Mouse (Mus musculus) hindbrain, embryonic 13.5 days (tissue): ENCODE measurements around the gene Cdh20. TPM values are rescaled to one million over a fixed set of nuclear protein-coding genes. Genes with fewer than 3 reads are reported as not detected.

Experiments used
- ATAC-seq: fragments of 200-750 bp; cut with Nextera tagmentation; 2 replicates; pipeline ENCODE4 v1.8.0; 2017; ENCODE audit warnings: moderate TSS enrichment; ENCODE audit not compliant: low FRiP score
- H3K27ac ChIP-seq: fragments of 300-500 bp; sonication (generic); 2 replicates; pipeline ENCODE4 v1.5.1; 2015; ENCODE audit warnings: inconsistent platforms, mild to moderate bottlenecking, moderate library complexity
- H3K27me3 ChIP-seq: fragments of 300-500 bp; sonication (generic); 2 replicates; pipeline ENCODE4 v1.6.1; 2015; ENCODE audit warnings: mild to moderate bottlenecking, inconsistent platforms
- H3K36me3 ChIP-seq: fragments of 300-500 bp; sonication (generic); 2 replicates; pipeline ENCODE4 v1.6.1; 2015; ENCODE audit warnings: mild to moderate bottlenecking, inconsistent platforms
- H3K4me1 ChIP-seq: fragments of 300-500 bp; sonication (generic); replicated peaks from 2 replicates; pipeline ENCODE4 v1.6.1; 2015; ENCODE audit warnings: inconsistent platforms
- H3K4me2 ChIP-seq: fragments of 300-500 bp; sonication (generic); 2 replicates; pipeline ENCODE4 v1.6.1; 2015; ENCODE audit warnings: inconsistent platforms, mild to moderate bottlenecking, moderate library complexity
- H3K4me3 ChIP-seq: fragments of 300-500 bp; sonication (generic); 2 replicates; pipeline ENCODE4 v1.5.1; 2015; ENCODE audit warnings: mild to moderate bottlenecking, inconsistent platforms
- H3K9ac ChIP-seq: fragments of 300-500 bp; sonication (generic); 2 replicates; pipeline ENCODE4 v1.6.1; 2015; ENCODE audit warnings: mild to moderate bottlenecking, inconsistent platforms
- H3K9me3 ChIP-seq: fragments of 300-500 bp; sonication (generic); 2 replicates; pipeline ENCODE4 v1.6.1; 2016; ENCODE audit warnings: inconsistent platforms
- WGBS: fragments of 180-500 bp; shearing (Covaris S2); methylation state at CpG from one replicate; pipeline ENCODE4 v1.1.7; 2015; 5-methylcytosine and 5-hydroxymethylcytosine counted together
- polyA plus RNA-seq: library from polyadenylated mRNA; unstranded; fragments of >200 nt; fragmentation: Nextera tagmentation; extraction: Ambion mirVana; gene quantifications from 2 replicates; pipeline ENCODE4 v1.2.1, GENCODE M21; 2015

The Cdh20 gene
- polyA plus RNA-seq = 1.7 and 2.1 TPM in 2 replicates

- Histone ChIP-seq H3K9me3 (no peaks in the 10 kb centered on the region), H3K4me3 (peak within 1 kb of the TSS; percentile 65), H3K27ac (no peak within 1 kb of the TSS), H3K4me2 (peak within 1 kb of the TSS; percentile 99), H3K9ac (peak within 1 kb of the TSS; percentile 79), H3K4me1 (peaks cover 21% of the 10 kb centered on the region), H3K36me3 (no peaks in the 10 kb centered on the region), H3K27me3 (peaks cover 21% of the 10 kb centered on the region)
- ATAC-seq = peak; percentile 85
- under 1% methylated on average over 46 of the region's 46 CpGs for WGBS
These were observed at the start of gene Cdh20 for GRCm38 (mm10) chr1:104768371-104769249. Gene Cdh20 (plus strand): TSS chr1:104768529.

- Histone ChIP-seq H3K27ac (no peak overlapping the region), H3K36me3 (no peaks in the 10 kb centered on the region), H3K9me3 (no peaks in the 10 kb centered on the region), H3K4me3 (no peak overlapping the region), H3K9ac (no peak overlapping the region), H3K4me2 (no peak overlapping the region), H3K27me3 (no peaks in the 10 kb centered on the region), H3K4me1 (peaks cover 6% of the 10 kb centered on the region; the same call in 1 of the 2 replicates)
- 0% methylated on average over 1 of the region's 1 CpGs for WGBS
- peak; percentile 91 for ATAC-seq
These were observed 21.5 kb upstream of the Cdh20 start for GRCm38 (mm10) chr1:104746816-104747215.

DNA sequence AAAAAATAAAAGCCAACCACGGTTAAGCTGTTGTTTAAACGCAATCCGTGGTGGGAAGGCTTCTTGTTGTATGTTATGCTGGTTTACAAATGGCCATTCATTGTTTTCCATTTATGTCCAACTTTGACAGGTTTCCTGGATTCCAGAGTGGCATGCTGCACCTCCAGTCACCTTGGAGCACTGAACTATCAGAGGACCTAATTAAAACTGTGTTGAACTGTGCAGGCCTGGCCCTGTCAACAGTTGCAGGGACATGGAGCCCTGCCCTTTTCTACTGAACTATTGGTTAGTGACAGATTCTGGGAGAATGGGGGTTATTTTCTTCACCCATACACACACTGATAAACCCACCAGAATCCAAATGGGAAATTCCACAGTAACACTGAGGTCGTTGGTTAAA lies 20.9 kb upstream of the Cdh20 start:
- H3K9ac ChIP-seq = no peak overlapping the region
- H3K4me3 ChIP-seq = no peak overlapping the region
- no peak overlapping the region for H3K27ac ChIP-seq
- no peak overlapping the region for H3K4me2 ChIP-seq
- peak; percentile 53; the same call in 1 of the 2 replicates for ATAC-seq
- 51% methylated on average over 4 of the region's 4 CpGs for WGBS
- no peaks in the 10 kb centered on the region for H3K27me3 ChIP-seq
- peaks cover 6% of the 10 kb centered on the region; the same call in 1 of the 2 replicates for H3K4me1 ChIP-seq
- no peaks in the 10 kb centered on the region for H3K9me3 ChIP-seq
- no peaks in the 10 kb centered on the region for H3K36me3 ChIP-seq

- no peak overlapping the region for H3K4me2 ChIP-seq
- H3K4me1 ChIP-seq = no peaks in the 10 kb centered on the region
- H3K9me3 ChIP-seq = no peaks in the 10 kb centered on the region
- no peak for ATAC-seq
- H3K36me3 ChIP-seq = no peaks in the 10 kb centered on the region
- no peak overlapping the region for H3K4me3 ChIP-seq
- no peak overlapping the region for H3K27ac ChIP-seq
- H3K27me3 ChIP-seq = no peaks in the 10 kb centered on the region
- 69% methylated on average over 8 of the region's 8 CpGs for WGBS
- H3K9ac ChIP-seq = no peak overlapping the region
These were observed 13.8 kb upstream of the Cdh20 start for GRCm38 (mm10) chr1:104754483-104754882.

GRCm38 (mm10) chr1:104755896-104756295 lies 12.4 kb upstream of the Cdh20 start:
- Histone ChIP-seq H3K4me2 (no peak overlapping the region), H3K9me3 (no peaks in the 10 kb centered on the region), H3K4me3 (no peak overlapping the region), H3K36me3 (no peaks in the 10 kb centered on the region), H3K27ac (no peak overlapping the region), H3K4me1 (no peaks in the 10 kb centered on the region), H3K9ac (no peak overlapping the region), H3K27me3 (no peaks in the 10 kb centered on the region)
- 34% methylated on average over 4 of the region's 4 CpGs for WGBS
- no peak for ATAC-seq

DNA sequence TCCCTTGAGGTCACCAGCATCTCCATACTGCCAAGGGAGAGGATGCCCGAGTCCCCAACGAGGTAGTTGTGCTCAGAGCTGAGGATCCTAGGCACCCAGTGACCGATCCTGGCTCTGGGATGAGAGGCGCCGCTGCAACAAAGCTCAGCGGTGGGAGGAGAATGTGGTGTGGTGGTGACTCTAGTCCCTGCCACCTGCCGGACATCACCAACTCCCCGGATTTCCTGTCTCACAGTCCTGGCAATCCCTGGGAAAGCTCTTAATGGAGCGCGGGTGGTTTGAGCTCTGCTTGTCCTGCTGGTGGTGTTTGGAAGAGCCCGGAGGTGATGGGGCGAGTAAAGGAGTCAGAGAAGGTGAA lies 900 bp downstream of the Cdh20 start:
- under 1% methylated on average over 12 of the region's 12 CpGs for WGBS
- H3K27ac ChIP-seq = no peak overlapping the region
- peak overlapping the region; percentile 79 for H3K9ac ChIP-seq
- peak overlapping the region; percentile 99 for H3K4me2 ChIP-seq
- H3K4me3 ChIP-seq = peak overlapping the region; percentile 65
- H3K4me1 ChIP-seq = peaks cover 21% of the 10 kb centered on the region
- no peaks in the 10 kb centered on the region for H3K9me3 ChIP-seq
- H3K36me3 ChIP-seq = no peaks in the 10 kb centered on the region
- peaks cover 21% of the 10 kb centered on the region for H3K27me3 ChIP-seq
- peak; percentile 74 for ATAC-seq

GRCm38 (mm10) chr1:104771937-104772336 lies 3.6 kb downstream of the Cdh20 start:
- Histone ChIP-seq H3K9me3 (no peaks in the 10 kb centered on the region), H3K4me3 (no peak overlapping the region), H3K36me3 (no peaks in the 10 kb centered on the region), H3K27me3 (peaks cover 21% of the 10 kb centered on the region), H3K27ac (no peak overlapping the region), H3K4me2 (no peak overlapping the region), H3K9ac (no peak overlapping the region), H3K4me1 (peaks cover 21% of the 10 kb centered on the region)
- no peak for ATAC-seq
- 44% methylated on average over 4 of the region's 4 CpGs for WGBS

GRCm38 (mm10) chr1:104773207-104773606 lies 4.9 kb downstream of the Cdh20 start:
- Histone ChIP-seq H3K36me3 (no peaks in the 10 kb centered on the region), H3K9ac (no peak overlapping the region), H3K4me1 (peaks cover 16% of the 10 kb centered on the region), H3K27ac (no peak overlapping the region), H3K4me2 (no peak overlapping the region), H3K27me3 (peaks cover 13% of the 10 kb centered on the region), H3K4me3 (no peak overlapping the region), H3K9me3 (no peaks in the 10 kb centered on the region)
- no peak for ATAC-seq
- 95% methylated on average over 2 of the region's 2 CpGs for WGBS

GRCm38 (mm10) chr1:104793488-104793887 lies 25.2 kb downstream of the Cdh20 start:
- no peak overlapping the region for H3K4me2 ChIP-seq
- H3K9ac ChIP-seq = no peak overlapping the region
- H3K4me3 ChIP-seq = no peak overlapping the region
- ATAC-seq = no peak
- H3K9me3 ChIP-seq = no peaks in the 10 kb centered on the region
- no peaks in the 10 kb centered on the region for H3K4me1 ChIP-seq
- no peaks in the 10 kb centered on the region for H3K36me3 ChIP-seq
- no peaks in the 10 kb centered on the region for H3K27me3 ChIP-seq
- WGBS = 48% methylated on average over 3 of the region's 3 CpGs
- no peak overlapping the region for H3K27ac ChIP-seq

DNA sequence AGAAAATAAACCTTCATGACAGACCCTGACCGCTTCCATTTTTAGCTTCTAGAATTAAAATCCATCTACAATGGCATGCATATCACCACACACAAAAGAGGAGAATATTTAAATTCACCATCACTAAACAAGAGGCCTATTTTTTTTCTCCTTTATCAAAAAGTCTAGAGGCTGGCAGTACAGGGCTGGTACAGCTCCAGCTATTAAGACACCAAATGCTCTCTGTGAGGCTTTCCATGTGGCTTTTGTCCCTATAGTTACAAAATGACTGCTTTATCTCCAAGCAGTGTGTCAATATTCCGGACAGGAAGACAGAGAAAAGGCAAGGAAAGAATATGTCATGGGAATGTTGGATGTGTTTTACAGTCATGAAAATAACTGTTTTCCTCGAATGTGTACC lies 27.8 kb downstream of the Cdh20 start:
- Histone ChIP-seq H3K27ac (no peak overlapping the region), H3K9me3 (no peaks in the 10 kb centered on the region), H3K27me3 (no peaks in the 10 kb centered on the region), H3K4me2 (no peak overlapping the region), H3K36me3 (no peaks in the 10 kb centered on the region), H3K9ac (no peak overlapping the region), H3K4me3 (no peak overlapping the region), H3K4me1 (no peaks in the 10 kb centered on the region)
- 65% methylated on average over 3 of the region's 3 CpGs for WGBS
- no peak for ATAC-seq

DNA sequence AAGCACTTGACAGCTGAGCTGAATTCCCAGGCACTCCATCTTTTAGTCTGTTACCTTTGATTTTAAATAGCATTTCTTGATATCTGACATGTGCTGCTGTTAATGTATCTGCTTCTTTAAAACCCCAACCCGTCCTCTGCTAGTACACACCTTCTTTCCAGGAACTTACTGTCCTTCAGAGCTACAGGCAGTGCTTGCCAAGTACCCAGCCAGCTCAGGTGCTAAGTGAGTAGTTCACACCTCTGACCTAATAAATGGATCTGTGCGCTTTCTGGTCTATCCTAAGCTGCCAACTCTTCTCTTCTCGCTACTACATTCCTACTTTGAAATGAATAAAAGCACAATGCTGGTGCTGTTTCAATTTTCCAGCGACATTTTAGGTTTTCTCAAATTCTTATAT lies 28.8 kb downstream of the Cdh20 start:
- H3K27ac ChIP-seq = no peak overlapping the region
- no peak for ATAC-seq
- 87% methylated on average over 4 of the region's 4 CpGs for WGBS

DNA sequence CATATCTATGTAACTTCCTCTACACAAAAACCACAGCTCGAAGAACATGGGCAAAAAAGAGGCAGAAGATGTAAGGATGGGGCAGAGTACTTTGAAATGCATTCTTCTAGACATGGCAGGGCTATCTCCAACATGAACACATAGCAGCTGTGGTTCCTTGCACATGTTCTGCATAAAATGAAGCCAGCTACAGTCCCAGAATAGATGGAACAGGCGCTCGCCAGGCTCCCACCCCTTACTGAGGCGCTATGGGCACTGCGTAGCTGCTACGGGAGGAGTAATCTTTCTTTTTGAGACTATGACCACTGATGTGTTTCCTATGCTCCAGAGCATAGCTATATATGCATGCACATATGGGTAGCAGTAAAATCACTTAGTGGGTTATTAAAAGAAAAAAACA lies 36.4 kb downstream of the Cdh20 start:
- Histone ChIP-seq H3K4me1 (no peaks in the 10 kb centered on the region; the same call in 1 of the 2 replicates), H3K27me3 (no peaks in the 10 kb centered on the region), H3K4me3 (no peak overlapping the region), H3K36me3 (no peaks in the 10 kb centered on the region), H3K4me2 (no peak overlapping the region), H3K9ac (no peak overlapping the region), H3K9me3 (no peaks in the 10 kb centered on the region), H3K27ac (no peak overlapping the region)
- WGBS = 93% methylated on average over 6 of the region's 6 CpGs
- no peak for ATAC-seq

More for the DNA sequence above, 28.8 kb downstream of the Cdh20 start:
- no peaks in the 10 kb centered on the region for H3K4me1 ChIP-seq
- H3K9me3 ChIP-seq = no peaks in the 10 kb centered on the region
- H3K36me3 ChIP-seq = no peaks in the 10 kb centered on the region
- no peak overlapping the region for H3K4me3 ChIP-seq
- no peak overlapping the region for H3K9ac ChIP-seq
- H3K27me3 ChIP-seq = no peaks in the 10 kb centered on the region
- H3K4me2 ChIP-seq = no peak overlapping the region

GRCm38 (mm10) chr1:104807214-104807613 lies 38.9 kb downstream of the Cdh20 start:
- Histone ChIP-seq H3K36me3 (no peaks in the 10 kb centered on the region), H3K4me1 (no peaks in the 10 kb centered on the region; the same call in 1 of the 2 replicates), H3K27ac (no peak overlapping the region), H3K27me3 (no peaks in the 10 kb centered on the region), H3K4me2 (no peak overlapping the region), H3K4me3 (no peak overlapping the region), H3K9ac (no peak overlapping the region), H3K9me3 (no peaks in the 10 kb centered on the region)
- 91% methylated on average over 2 of the region's 2 CpGs for WGBS
- no peak for ATAC-seq
